Mouse (Mus musculus) small intestine, adult 2 months (tissue): ENCODE data around the gene Atp2b2. TPM values are rescaled to one million over a fixed set of nuclear protein-coding genes. Genes with fewer than 3 reads are reported as not detected.

Source experiments
- H3K27ac ChIP-seq: fragments of 200-500 bp; 2 replicates; pipeline ENCODE4 v1.5.1; 2012; ENCODE audit warnings: low read depth, low read length, control low read depth, inconsistent platforms; ENCODE audit not compliant: insufficient read depth
- H3K27me3 ChIP-seq: fragments of 200-500 bp; 2 replicates; pipeline ENCODE4 v1.6.1; 2012; ENCODE audit warnings: mild to moderate bottlenecking, moderate library complexity, low read length, inconsistent platforms; ENCODE audit not compliant: control insufficient read depth, insufficient read depth
- H3K36me3 ChIP-seq: fragments of 200-500 bp; 2 replicates; pipeline ENCODE4 v1.6.1; 2012; ENCODE audit warnings: mild to moderate bottlenecking, low read length, control low read depth, inconsistent platforms; ENCODE audit not compliant: control insufficient read depth, insufficient read depth
- H3K4me1 ChIP-seq: fragments of 200-500 bp; 2 replicates; pipeline ENCODE4 v1.6.1; 2012; ENCODE audit warnings: low read length, inconsistent platforms, mixed read lengths; ENCODE audit not compliant: control insufficient read depth, insufficient read depth, insufficient read length
- H3K4me3 ChIP-seq: fragments of 200-500 bp; 2 replicates; pipeline ENCODE4 v1.5.1; 2012; ENCODE audit warnings: low read depth, mild to moderate bottlenecking, control low read depth, inconsistent platforms, low read length, moderate library complexity
- CTCF ChIP-seq: fragments of 200-500 bp; IDR thresholded peaks from 2 replicates; pipeline ENCODE4 v1.5.1; 2012; ENCODE audit warnings: low read depth, mild to moderate bottlenecking, control low read depth, inconsistent platforms, low read length, moderate library complexity, mixed read lengths; ENCODE audit not compliant: insufficient replicate concordance, insufficient read length; ENCODE audit errors: extremely low read depth
- POLR2A ChIP-seq: fragments of 200-500 bp; IDR thresholded peaks from 2 replicates; pipeline ENCODE4 v1.6.1; 2012; ENCODE audit warnings: low read depth, mild to moderate bottlenecking, control low read depth, inconsistent platforms, low read length, moderate library complexity
- WGBS: fragments of 180-500 bp; shearing (Covaris S2); methylation state at CpG from one replicate; pipeline ENCODE4 v1.1.7; 2018; 5-methylcytosine and 5-hydroxymethylcytosine counted together
- polyA plus RNA-seq: library from polyadenylated mRNA; depleted of rRNA; stranded (reverse); fragments of >200 nt; gene quantifications from 2 replicates; pipeline ENCODE4 v1.2.3, GENCODE M21; 2012

Gene Atp2b2
- polyA plus RNA-seq, 1 experiment: 0.42 TPM

DNA sequence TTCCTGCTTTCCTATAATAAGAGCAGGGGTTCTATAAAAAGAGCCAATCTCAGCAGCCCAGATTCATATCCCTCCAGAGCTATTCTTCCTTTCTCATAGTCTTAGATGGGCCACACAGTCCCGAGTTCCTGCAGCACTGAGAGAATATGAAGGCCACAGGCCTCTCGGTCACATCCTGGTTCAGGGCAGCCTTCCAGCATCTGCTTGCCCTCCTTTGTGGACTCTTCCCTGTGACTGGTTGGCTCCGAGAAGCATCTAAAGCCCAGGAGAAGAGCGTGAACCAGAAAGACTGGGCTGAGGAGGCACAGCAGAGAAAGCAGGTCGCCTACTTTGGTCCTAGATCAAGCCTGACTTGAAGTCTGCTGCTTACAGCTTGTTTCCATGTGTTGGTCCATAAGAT is 28.6 kb downstream of the Atp2b2 start:
- TF ChIP-seq POLR2A (no peak), CTCF (no peak)
- no peaks in the 10 kb centered on the region for H3K36me3 ChIP-seq
- 66% methylated on average over 5 of the region's 5 CpGs for WGBS

DNA sequence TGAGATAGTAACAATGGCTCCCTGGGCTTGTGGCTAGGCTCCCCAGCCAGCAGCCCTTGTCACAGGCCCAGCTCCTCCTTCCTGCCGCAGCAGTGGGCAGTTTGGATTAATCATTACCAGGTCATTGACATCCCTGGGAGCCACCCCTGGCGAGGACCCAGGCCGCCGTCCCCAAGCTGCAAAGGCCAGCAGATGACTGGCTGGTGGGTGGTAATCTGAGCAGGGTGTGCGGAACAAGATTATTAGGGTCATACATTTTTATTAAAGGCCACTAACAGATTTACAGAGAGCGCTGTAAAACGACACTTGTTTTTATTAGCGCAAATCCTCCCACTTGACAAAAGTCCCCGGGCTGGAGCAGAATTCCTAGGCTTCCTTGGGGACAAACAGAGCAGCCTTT is 29.6 kb downstream of the Atp2b2 start:
- no peak overlapping the region for H3K27ac ChIP-seq
- H3K36me3 ChIP-seq: no peaks in the 10 kb centered on the region
- peaks cover 8% of the 10 kb centered on the region for H3K4me1 ChIP-seq
- H3K27me3 ChIP-seq: no peaks in the 10 kb centered on the region
- TF ChIP-seq CTCF (no peak), POLR2A (no peak)
- WGBS: 5% methylated on average over 9 of the region's 9 CpGs
- peak overlapping the region; percentile 27; the same call in 1 of the 2 replicates for H3K4me3 ChIP-seq

More for the DNA sequence above, 28.6 kb downstream of the Atp2b2 start:
- Histone ChIP-seq H3K4me1 (peaks cover 8% of the 10 kb centered on the region), H3K27me3 (no peaks in the 10 kb centered on the region), H3K4me3 (no peak overlapping the region), H3K27ac (no peak overlapping the region)

- H3K36me3 ChIP-seq: no peaks in the 10 kb centered on the region
- TF ChIP-seq CTCF (no peak), POLR2A (no peak)
- WGBS: 76% methylated on average over 6 of the region's 6 CpGs
These were observed 30.4 kb downstream of the Atp2b2 start for GRCm38 (mm10) chr6:114011976-114012375.

DNA sequence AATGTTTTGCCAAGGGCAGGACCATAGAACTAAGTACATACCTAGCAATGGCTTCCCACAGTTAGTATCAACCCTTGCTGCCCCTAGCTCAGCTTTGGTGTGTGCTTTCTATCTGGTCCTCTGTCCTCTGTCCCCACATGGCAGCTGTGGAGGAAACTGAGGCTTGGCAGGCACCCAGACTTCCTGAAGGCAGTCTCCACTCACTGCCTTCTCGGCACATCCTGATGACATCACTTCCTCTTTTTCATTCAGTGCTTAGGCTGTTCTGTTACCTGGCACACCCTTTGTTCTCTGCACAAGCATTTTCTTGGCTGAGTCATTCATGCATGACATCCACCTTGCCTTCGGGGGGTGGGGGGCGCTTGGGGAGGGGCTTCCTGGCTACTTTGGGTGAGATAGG is 38.6 kb downstream of the Atp2b2 start:
- WGBS: 42% methylated on average over 3 of the region's 3 CpGs
- no peaks in the 10 kb centered on the region for H3K36me3 ChIP-seq
- H3K27ac ChIP-seq: no peak overlapping the region
- H3K4me1 ChIP-seq: no peaks in the 10 kb centered on the region
- H3K27me3 ChIP-seq: no peaks in the 10 kb centered on the region
- TF ChIP-seq POLR2A: no peak
- no peak for TF ChIP-seq CTCF
- no peak overlapping the region for H3K4me3 ChIP-seq

More at GRCm38 (mm10) chr6:114011976-114012375, 30.4 kb downstream of the Atp2b2 start:
- H3K27ac ChIP-seq: no peak overlapping the region
- no peak overlapping the region for H3K4me3 ChIP-seq
- peaks cover 8% of the 10 kb centered on the region for H3K4me1 ChIP-seq
- no peaks in the 10 kb centered on the region for H3K27me3 ChIP-seq

DNA sequence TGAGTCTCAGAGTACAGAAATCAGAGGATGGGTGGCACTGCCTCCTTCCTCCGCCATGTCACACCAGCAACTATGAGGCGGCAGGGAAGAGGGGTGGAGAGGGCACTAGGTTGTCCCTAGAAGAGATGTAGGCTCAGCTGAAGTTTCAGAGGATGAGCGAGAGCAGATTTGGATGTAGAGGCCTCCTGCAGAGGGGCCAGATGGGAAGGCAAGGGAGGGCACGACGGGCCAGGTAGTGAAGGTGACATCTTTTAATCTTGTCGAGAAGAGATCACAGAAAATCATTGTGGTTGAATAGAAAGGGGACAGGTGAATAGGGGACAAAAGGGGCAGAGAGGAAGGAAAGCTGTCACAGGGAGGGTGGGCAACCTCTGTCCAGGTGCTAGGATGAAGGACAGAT is 41.5 kb downstream of the Atp2b2 start:
- 71% methylated on average over 6 of the region's 6 CpGs for WGBS
- H3K27ac ChIP-seq: no peak overlapping the region
- no peak for TF ChIP-seq POLR2A
- TF ChIP-seq CTCF: no peak
- no peaks in the 10 kb centered on the region for H3K36me3 ChIP-seq
- no peaks in the 10 kb centered on the region for H3K4me1 ChIP-seq
- H3K27me3 ChIP-seq: no peaks in the 10 kb centered on the region
- no peak overlapping the region for H3K4me3 ChIP-seq

- Histone ChIP-seq H3K27ac (no peak overlapping the region), H3K27me3 (no peaks in the 10 kb centered on the region), H3K4me3 (no peak overlapping the region), H3K4me1 (no peaks in the 10 kb centered on the region), H3K36me3 (no peaks in the 10 kb centered on the region)
- no peak for TF ChIP-seq POLR2A
- TF ChIP-seq CTCF: no peak
- 40% methylated on average over 7 of the region's 7 CpGs for WGBS
These were observed 42.1 kb downstream of the Atp2b2 start for GRCm38 (mm10) chr6:114000304-114000703.

DNA sequence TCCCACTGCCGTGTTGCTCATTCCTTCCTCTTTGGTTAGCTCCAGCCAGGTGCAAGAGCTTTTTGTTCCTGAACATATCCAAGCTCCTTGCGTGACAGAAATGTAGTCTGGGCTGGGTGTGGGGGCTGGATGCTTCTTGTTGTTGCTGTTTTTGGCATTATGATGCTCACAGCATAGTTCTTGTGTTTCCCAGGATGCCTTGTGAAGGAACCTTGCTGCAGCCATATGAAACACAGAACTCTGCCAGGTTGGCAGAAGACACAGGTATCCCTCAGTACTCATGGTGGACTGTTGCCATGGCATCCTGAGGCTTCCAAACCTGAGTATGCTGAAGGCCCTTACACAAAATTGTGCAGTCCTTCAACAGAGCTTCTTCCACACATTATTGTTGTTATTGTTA is 44.0 kb downstream of the Atp2b2 start:
- Histone ChIP-seq H3K27ac (no peak overlapping the region), H3K36me3 (no peaks in the 10 kb centered on the region), H3K4me1 (no peaks in the 10 kb centered on the region), H3K4me3 (no peak overlapping the region), H3K27me3 (no peaks in the 10 kb centered on the region)
- TF ChIP-seq POLR2A: no peak
- no peak for TF ChIP-seq CTCF
- WGBS: 85% methylated on average over 2 of the region's 2 CpGs

DNA sequence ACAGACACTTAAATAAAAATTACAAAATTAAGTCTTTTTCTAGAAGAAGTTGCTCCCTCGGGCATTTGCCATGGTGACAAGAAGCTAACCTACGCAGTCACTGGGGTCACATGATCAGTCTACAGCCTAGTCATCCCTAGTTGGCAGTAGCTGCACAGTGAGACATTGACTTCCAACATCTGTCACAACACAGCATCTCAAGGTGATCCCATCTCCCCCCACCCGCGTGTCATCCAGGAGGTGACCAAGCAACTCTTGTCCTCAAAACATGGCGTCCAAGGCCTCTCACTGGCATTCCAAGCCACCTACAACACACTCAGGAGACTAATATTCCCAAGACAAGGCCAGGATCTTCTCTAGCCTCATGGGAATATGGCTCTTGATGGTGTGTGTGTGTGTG is 48.2 kb downstream of the Atp2b2 start:
- no peak overlapping the region for H3K27ac ChIP-seq
- 88% methylated on average over 5 of the region's 5 CpGs for WGBS

More for the DNA sequence above, 48.2 kb downstream of the Atp2b2 start:
- H3K27me3 ChIP-seq: no peaks in the 10 kb centered on the region
- no peaks in the 10 kb centered on the region for H3K36me3 ChIP-seq
- H3K4me1 ChIP-seq: no peaks in the 10 kb centered on the region
- no peak overlapping the region for H3K4me3 ChIP-seq
- TF ChIP-seq POLR2A (no peak), CTCF (no peak)
